Mouse (Mus musculus): ENCODE measurements around the gene Fry.

Gene Fry

DNA sequence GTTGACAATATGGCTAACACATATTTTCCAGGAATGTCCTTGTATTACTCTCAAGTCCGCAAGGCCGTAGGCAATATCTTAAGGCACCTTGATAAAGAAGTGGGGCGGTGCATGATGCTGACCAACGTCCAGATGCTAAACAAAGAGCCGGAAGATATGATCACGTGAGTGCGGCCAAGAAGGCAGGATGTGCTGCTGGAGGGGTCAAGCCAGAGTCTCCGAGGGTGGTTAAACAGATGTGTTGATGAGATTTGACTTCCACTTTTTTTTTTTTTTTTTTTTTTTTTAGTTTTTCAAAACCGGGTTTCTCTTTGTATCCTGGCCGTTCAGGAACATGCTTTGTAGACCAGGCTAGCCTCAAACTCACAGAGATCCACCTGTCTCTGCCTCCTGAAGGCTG lies 262.3 kb downstream of the Fry start:
- DNase-seq (ENCODE audit: extremely low read depth, insufficient read length, low spot score), result no peak

DNA sequence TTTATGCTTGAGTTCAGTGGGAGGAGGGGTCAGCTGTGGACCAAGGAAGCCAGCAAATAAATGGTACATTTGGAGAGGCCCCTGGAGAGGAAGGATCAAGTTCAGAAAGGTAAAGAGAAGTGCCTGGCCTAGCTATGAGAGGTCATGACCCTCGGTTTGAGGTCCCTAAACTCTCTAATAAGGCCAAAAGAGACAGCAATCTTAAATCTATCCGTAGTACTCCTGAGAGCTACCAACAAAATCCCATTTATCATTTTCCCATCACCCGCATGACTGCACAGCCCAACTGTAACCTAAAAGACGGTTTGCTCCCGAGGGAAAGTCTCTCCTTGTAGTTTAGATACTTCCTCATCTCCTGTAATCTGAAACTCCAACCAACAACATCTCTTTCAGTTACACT lies 264.0 kb downstream of the Fry start:
- no peak for DNase-seq (ENCODE audit: extremely low read depth, insufficient read length, low spot score)

- DNase-seq (ENCODE audit: extremely low read depth, insufficient read length, low spot score), result no peak
Observed at GRCm38 (mm10) chr5:150384272-150385215, 266.1 kb downstream of the Fry start.

GRCm38 (mm10) chr5:150385224-150385623 lies 266.8 kb downstream of the Fry start:
- no peak for DNase-seq (ENCODE audit: extremely low read depth, insufficient read length, low spot score)

DNA sequence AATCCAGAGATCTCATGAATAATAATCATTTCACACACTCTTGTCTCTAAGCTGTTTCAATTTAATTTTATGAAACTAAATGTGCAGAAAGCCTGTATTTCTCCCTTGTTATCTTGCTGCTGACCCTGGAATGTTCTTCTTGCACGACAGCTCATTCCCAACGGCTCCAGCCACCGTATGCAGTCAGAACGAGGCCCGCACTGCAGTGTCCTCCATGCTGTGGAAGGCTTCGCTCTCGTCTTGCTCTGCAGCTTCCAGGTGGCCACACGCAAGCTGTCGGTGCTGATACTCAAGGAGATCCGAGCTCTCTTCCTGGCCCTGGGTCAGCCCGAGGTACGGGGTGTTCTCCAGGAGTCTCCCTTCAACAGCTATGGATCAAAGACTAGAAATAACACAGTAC lies 270.2 kb downstream of the Fry start:
- DNase-seq (ENCODE audit: extremely low read depth, insufficient read length, low spot score), result no peak

GRCm38 (mm10) chr5:150389589-150390377 lies 271.3 kb downstream of the Fry start:
- DNase-seq (ENCODE audit: extremely low read depth, insufficient read length, low spot score), result no peak

DNA sequence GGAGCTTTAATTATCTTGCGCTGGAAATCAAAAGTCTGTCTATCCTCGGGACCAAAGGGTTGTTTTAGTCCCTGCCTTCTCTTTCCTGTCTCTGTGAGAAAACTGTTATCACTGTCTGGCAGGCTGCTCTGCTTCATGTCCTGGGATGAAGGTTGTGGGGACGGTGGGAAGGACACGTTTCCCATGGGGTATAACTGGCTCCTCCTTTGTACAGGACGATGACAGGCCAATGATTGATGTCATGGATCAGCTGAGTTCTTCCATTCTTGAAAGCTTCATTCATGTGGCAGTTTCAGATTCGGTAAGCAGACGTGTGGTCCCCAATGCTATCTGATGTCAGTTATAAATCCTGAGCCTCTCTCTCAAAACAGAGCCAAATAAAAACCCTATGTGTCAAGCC lies 272.0 kb downstream of the Fry start:
- no peak for DNase-seq (ENCODE audit: extremely low read depth, insufficient read length, low spot score)

- DNase-seq (ENCODE audit: extremely low read depth, insufficient read length, low spot score), result no peak
Observed at GRCm38 (mm10) chr5:150394645-150395044, 276.2 kb downstream of the Fry start.

DNA sequence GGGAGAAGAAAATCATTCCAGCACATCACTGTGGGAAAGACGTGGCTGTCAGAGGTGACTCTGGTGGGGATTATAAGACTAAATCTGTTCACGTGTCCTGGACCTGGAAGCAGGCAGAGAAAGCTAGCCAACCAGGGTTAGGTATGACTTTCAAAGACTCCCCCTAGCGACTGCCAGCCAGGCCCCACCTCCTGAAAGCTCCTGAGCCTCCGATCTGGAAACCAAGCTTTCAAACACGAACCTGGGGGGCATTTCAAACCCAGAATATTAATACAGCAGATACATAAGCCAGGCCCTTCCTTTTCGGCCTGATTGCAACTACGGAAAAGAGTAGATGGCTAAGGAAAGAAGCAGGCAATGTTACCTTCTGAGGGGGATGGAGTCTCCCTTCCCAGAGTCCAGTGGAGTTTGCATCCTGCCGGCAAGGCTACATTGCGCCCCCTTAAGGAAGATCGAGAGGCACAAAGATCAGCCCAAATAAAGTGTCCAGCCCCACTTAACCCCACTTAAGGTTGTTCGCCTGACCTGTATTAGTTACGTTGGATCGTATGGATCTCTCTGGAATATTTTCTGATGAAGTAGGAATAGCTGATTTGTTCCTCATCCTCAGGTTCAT lies 284.5 kb downstream of the Fry start:
- DNase-seq (ENCODE audit: extremely low read depth, insufficient read length, low spot score), result no peak

DNA sequence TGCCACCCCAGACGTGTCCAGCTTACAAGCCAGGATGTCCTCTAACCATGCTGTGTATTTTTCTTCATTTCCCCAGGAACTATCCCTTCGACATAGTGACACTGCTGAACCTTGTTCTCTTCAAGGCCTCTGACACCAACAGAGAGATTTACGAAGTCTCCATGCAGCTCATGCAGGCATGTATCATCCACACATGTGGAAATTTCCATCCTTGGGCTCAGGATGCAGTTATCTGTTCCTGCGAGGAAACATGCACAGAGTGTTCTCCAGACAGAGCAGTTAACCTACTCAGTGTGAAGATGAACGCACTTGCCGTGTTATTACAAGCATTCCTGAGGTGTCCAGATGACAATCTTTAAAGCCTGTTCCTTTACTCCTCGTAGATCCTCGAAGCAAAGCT lies 286.4 kb downstream of the Fry start:
- no peak for DNase-seq (ENCODE audit: extremely low read depth, insufficient read length, low spot score)

DNA sequence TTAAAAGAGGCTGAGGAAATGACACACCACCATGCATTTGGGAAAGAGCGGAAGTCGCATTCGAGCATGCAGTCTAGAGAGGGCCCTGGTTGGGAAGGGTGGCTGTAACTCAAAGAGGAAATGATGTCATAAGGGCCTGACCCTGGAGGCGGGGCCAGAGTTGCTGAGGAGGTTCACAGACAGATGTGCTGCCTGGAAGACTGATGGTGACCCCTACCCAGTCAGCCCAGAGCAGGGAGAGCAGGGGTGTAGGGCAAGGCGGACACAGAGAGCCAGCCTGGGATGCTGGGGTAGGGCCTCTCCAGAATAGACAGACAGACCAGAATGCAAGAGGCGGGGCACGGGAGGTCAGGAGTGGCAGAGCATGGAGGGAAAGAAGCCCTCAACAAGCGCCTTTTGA lies 290.5 kb downstream of the Fry start:
- no peak for DNase-seq (ENCODE audit: extremely low read depth, insufficient read length, low spot score)

- DNase-seq (ENCODE audit: extremely low read depth, insufficient read length, low spot score), result no peak
Observed at GRCm38 (mm10) chr5:150409451-150410045, 291.1 kb downstream of the Fry start.

- no peak for DNase-seq (ENCODE audit: extremely low read depth, insufficient read length, low spot score)
Observed at GRCm38 (mm10) chr5:150412750-150413450, 294.5 kb downstream of the Fry start.

- no peak for DNase-seq (ENCODE audit: extremely low read depth, insufficient read length, low spot score)
Observed at GRCm38 (mm10) chr5:150414823-150415222, 296.4 kb downstream of the Fry start.

- DNase-seq (ENCODE audit: extremely low read depth, insufficient read length, low spot score), result no peak
Observed at GRCm38 (mm10) chr5:150417223-150417622, 298.8 kb downstream of the Fry start.

GRCm38 (mm10) chr5:150418035-150418434 lies 299.6 kb downstream of the Fry start:
- DNase-seq (ENCODE audit: extremely low read depth, insufficient read length, low spot score), result no peak

DNA sequence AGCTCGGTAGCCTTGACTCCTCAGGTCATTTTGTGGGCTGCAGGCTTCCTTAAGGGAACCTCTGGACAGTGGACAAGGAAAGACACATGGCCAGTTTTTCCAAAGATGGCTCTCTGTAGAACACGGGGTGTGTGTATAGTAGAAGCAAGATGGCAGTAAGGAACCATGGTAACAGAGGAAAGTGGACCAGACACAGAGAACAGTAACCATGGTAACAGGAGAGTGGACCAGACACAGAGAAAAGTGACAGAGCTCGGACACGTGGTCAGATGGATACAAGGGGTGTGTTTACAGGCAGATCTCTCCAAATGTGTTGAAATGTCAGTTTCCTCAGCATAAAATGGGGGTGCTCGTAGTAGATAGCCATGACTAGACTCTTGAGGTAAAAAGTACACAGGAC lies 306.6 kb downstream of the Fry start:
- no peak for DNase-seq (ENCODE audit: extremely low read depth, insufficient read length, low spot score)

GRCm38 (mm10) chr5:150426595-150426994 lies 308.1 kb downstream of the Fry start:
- DNase-seq (ENCODE audit: extremely low read depth, insufficient read length, low spot score), result no peak

GRCm38 (mm10) chr5:150431286-150431685 lies 312.8 kb downstream of the Fry start:
- no peak for DNase-seq (ENCODE audit: extremely low read depth, insufficient read length, low spot score)

GRCm38 (mm10) chr5:150432960-150433359 lies 314.5 kb downstream of the Fry start:
- DNase-seq (ENCODE audit: extremely low read depth, insufficient read length, low spot score), result no peak
